Mouse (Mus musculus) midbrain, embryonic 12.5 days (tissue): ENCODE data around the gene Faim. TPM values are rescaled to one million over a fixed set of nuclear protein-coding genes. Genes with fewer than 3 reads are reported as not detected.

Source experiments
- ATAC-seq: fragments of 200-750 bp; cut with Nextera tagmentation; 2 replicates; pipeline ENCODE4 v1.8.0; 2017; ENCODE audit warnings: low read depth, moderate TSS enrichment, moderate library complexity; ENCODE audit not compliant: low FRiP score
- H3K27ac ChIP-seq: fragments of 300-500 bp; sonication (generic); replicated peaks from 2 replicates; pipeline ENCODE4 v1.5.1; 2016; ENCODE audit warnings: mild to moderate bottlenecking
- H3K27me3 ChIP-seq: fragments of 300-500 bp; sonication (generic); 2 replicates; pipeline ENCODE4 v1.6.1; 2016; ENCODE audit warnings: mild to moderate bottlenecking
- H3K36me3 ChIP-seq: fragments of 300-500 bp; sonication (generic); 2 replicates; pipeline ENCODE4 v1.6.1; 2016
- H3K4me1 ChIP-seq: fragments of 300-500 bp; sonication (generic); 2 replicates; pipeline ENCODE4 v1.6.1; 2016
- H3K4me2 ChIP-seq: fragments of 300-500 bp; sonication (generic); replicated peaks from 2 replicates; pipeline ENCODE4 v1.6.1; 2016; ENCODE audit warnings: mild to moderate bottlenecking, moderate library complexity
- H3K4me3 ChIP-seq: fragments of 300-500 bp; sonication (generic); 2 replicates; pipeline ENCODE4 v1.5.1; 2016; ENCODE audit warnings: mild to moderate bottlenecking
- H3K9ac ChIP-seq: fragments of 300-500 bp; sonication (generic); replicated peaks from 2 replicates; pipeline ENCODE4 v1.6.1; 2016; ENCODE audit warnings: mild to moderate bottlenecking, moderate library complexity
- H3K9me3 ChIP-seq: fragments of 300-500 bp; sonication (generic); 2 replicates; pipeline ENCODE4 v1.6.1; 2016; ENCODE audit warnings: mild to moderate bottlenecking
- WGBS: fragments of 180-500 bp; shearing (Covaris S2); methylation state at CpG from one replicate; pipeline ENCODE4 v1.1.7; 2016; 5-methylcytosine and 5-hydroxymethylcytosine counted together
- polyA plus RNA-seq: library from polyadenylated mRNA; unstranded; fragments of >200 nt; fragmentation: Nextera tagmentation; extraction: Ambion mirVana; gene quantifications from 2 replicates; pipeline ENCODE4 v1.2.1, GENCODE M21; 2016

The Faim gene
- polyA plus RNA-seq, 1 experiment from 2014 or later: 84.9 TPM

- Histone ChIP-seq H3K27ac (no peak overlapping the region), H3K4me1 (no peaks in the 10 kb centered on the region), H3K4me2 (no peak overlapping the region), H3K9ac (no peak overlapping the region), H3K36me3 (no peaks in the 10 kb centered on the region), H3K9me3 (no peaks in the 10 kb centered on the region), H3K27me3 (no peaks in the 10 kb centered on the region), H3K4me3 (no peak overlapping the region)
- WGBS: 28% methylated on average over 5 of the region's 5 CpGs
- no peak for ATAC-seq
These were observed 35.0 kb downstream of the Faim start for GRCm38 (mm10) chr9:99021166-99021565.

GRCm38 (mm10) chr9:99021751-99022150, 35.6 kb downstream of the Faim start:
- WGBS: 83% methylated on average over 4 of the region's 4 CpGs
- no peak overlapping the region for H3K4me3 ChIP-seq
- no peak for ATAC-seq
- H3K4me2 ChIP-seq: no peak overlapping the region
- H3K9ac ChIP-seq: no peak overlapping the region
- H3K4me1 ChIP-seq: no peaks in the 10 kb centered on the region
- H3K9me3 ChIP-seq: no peaks in the 10 kb centered on the region
- H3K36me3 ChIP-seq: no peaks in the 10 kb centered on the region
- H3K27ac ChIP-seq: no peak overlapping the region
- H3K27me3 ChIP-seq: no peaks in the 10 kb centered on the region

DNA sequence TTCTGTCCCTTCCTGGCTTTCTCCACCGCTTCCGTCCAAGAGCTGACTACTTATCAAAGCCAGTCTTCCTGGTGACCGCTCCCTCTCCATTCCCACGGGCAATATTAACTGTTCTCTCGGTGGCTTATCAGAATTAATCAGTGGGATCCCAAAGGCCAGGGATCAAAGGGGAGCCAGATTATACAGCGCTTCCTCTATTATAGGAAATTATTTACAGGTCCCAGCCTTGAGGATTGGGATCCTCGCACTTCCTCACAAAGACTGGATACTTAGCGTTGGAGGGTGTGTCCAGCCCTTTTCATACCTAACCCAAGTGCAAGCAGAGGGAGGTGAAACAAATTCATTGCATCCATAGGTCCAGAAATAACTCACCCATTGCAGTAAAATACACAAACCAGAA, 45.9 kb downstream of the Faim start:
- Histone ChIP-seq H3K9me3 (no peaks in the 10 kb centered on the region), H3K9ac (no peak overlapping the region), H3K4me3 (no peak overlapping the region), H3K4me1 (no peaks in the 10 kb centered on the region; the same call in 1 of the 2 replicates), H3K27ac (no peak overlapping the region), H3K4me2 (no peak overlapping the region), H3K36me3 (no peaks in the 10 kb centered on the region), H3K27me3 (no peaks in the 10 kb centered on the region)
- ATAC-seq: no peak
- 76% methylated on average over 8 of the region's 8 CpGs for WGBS

DNA sequence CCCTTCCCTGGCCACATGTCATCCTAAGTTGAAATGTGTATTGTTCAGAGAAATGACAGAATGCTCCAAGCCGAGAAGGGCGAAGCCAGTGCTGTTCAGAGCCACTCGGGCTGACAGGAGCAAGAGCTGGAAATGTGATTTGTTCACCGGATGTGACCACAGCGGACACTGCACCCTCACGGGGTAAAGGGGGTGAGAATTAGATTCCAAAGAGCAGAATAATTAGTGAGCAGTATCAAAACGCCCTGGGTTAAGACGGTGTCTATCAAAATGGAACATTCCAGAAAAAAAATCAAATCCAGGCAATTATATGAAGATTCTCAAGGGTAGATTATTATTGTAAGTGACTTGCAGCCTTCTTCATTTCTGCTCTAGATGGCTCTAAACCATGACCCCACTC, 47.9 kb downstream of the Faim start:
- ATAC-seq: no peak
- Histone ChIP-seq H3K9me3 (no peaks in the 10 kb centered on the region), H3K4me3 (no peak overlapping the region), H3K36me3 (peaks cover under 1% of the 10 kb centered on the region; the same call in 1 of the 2 replicates), H3K4me2 (no peak overlapping the region), H3K4me1 (no peaks in the 10 kb centered on the region; the same call in 1 of the 2 replicates), H3K27ac (no peak overlapping the region), H3K27me3 (no peaks in the 10 kb centered on the region), H3K9ac (no peak overlapping the region)
- WGBS: 86% methylated on average over 8 of the region's 8 CpGs

DNA sequence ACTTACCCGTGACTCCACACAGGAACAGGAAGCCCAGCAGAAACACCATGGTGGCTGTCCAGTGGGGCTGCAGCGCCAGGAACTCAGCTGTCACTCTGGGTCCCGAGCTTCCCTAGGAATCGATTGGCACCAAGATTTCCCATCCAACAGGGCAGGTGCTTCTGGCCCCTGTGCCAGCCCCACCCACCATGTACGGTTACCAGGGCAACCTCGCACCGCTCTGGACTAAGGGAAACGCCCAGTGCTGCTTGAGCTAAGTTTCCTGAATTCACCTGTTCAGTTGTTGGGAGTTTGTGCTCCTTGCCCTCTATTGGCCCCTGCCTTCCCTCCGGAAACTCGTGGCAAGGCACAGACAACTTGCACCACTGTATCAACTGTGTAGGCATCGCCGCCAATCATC, 49.4 kb downstream of the Faim start, which contains the start of gene Gm1123:
Gm1123 (minus strand) TSS at position 141 of the 400 bp plus-strand sequence.
- 85% methylated on average over 12 of the region's 12 CpGs for WGBS

GRCm38 (mm10) chr9:99041994-99042393, 55.8 kb downstream of the Faim start:
- no peaks in the 10 kb centered on the region for H3K27me3 ChIP-seq
- no peak overlapping the region for H3K9ac ChIP-seq
- peaks cover 18% of the 10 kb centered on the region for H3K36me3 ChIP-seq
- no peak overlapping the region for H3K4me3 ChIP-seq
- H3K4me2 ChIP-seq: no peak overlapping the region
- H3K27ac ChIP-seq: no peak overlapping the region
- no peaks in the 10 kb centered on the region; the same call in 1 of the 2 replicates for H3K4me1 ChIP-seq
- no peak for ATAC-seq
- WGBS: 77% methylated on average over 9 of the region's 9 CpGs
- H3K9me3 ChIP-seq: no peaks in the 10 kb centered on the region

More for the DNA sequence above, 49.4 kb downstream of the Faim start, which contains the start of gene Gm1123:
- Histone ChIP-seq H3K4me2 (no peak within 1 kb of the TSS), H3K4me1 (no peaks in the 10 kb centered on the region; the same call in 1 of the 2 replicates), H3K36me3 (peaks cover 8% of the 10 kb centered on the region), H3K27me3 (no peaks in the 10 kb centered on the region), H3K9me3 (no peaks in the 10 kb centered on the region), H3K4me3 (no peak within 1 kb of the TSS), H3K27ac (no peak within 1 kb of the TSS), H3K9ac (no peak within 1 kb of the TSS)
- no peak for ATAC-seq

DNA sequence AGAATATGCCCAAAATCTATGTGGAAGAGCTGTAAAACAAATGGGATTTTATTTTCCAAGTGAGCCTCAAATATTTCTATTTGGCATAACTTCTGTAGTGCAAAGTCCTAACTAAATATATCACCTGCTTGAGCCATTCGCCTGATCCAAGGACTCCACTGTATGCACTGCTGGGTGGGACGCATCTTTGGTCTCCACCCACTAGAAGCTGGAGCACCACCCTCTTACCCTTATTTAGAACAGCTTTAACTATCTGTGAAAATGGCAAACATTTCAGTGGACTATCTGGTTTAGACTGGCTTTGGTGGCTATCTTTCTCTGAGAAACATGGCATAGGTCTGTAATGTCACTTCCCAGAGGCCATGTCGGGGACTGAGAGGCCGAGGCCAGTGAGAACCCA, 56.5 kb downstream of the Faim start:
- Histone ChIP-seq H3K9ac (no peak overlapping the region), H3K4me3 (no peak overlapping the region), H3K27ac (no peak overlapping the region), H3K9me3 (no peaks in the 10 kb centered on the region), H3K4me1 (no peaks in the 10 kb centered on the region; the same call in 1 of the 2 replicates), H3K36me3 (peaks cover 20% of the 10 kb centered on the region), H3K27me3 (no peaks in the 10 kb centered on the region), H3K4me2 (no peak overlapping the region)
- no peak for ATAC-seq
- 91% methylated on average over 4 of the region's 4 CpGs for WGBS

DNA sequence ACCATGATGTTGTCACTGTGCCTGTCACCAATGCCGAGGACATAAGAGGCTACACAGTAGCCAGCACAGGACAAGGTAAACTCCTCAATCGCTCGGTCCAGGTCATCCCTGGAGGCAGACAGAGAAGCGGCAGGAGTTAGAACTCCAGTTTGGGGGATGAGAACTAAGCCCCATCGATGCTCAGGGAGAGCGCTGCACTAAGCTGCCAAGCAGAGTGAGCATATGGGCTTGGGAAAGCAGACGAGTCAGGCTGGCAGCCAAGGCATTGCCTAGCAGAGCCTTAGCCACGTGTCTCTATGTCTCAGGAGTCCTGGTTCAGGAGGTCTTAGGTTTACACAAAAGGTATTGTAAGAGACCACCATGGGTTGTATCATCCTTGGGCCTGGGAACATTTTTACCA, 58.6 kb downstream of the Faim start:
- Histone ChIP-seq H3K9ac (no peak overlapping the region), H3K36me3 (peaks cover 13% of the 10 kb centered on the region), H3K4me3 (no peak overlapping the region), H3K4me1 (no peaks in the 10 kb centered on the region; the same call in 1 of the 2 replicates), H3K4me2 (no peak overlapping the region), H3K27ac (no peak overlapping the region), H3K9me3 (no peaks in the 10 kb centered on the region), H3K27me3 (no peaks in the 10 kb centered on the region)
- WGBS: 87% methylated on average over 8 of the region's 8 CpGs
- ATAC-seq: no peak

DNA sequence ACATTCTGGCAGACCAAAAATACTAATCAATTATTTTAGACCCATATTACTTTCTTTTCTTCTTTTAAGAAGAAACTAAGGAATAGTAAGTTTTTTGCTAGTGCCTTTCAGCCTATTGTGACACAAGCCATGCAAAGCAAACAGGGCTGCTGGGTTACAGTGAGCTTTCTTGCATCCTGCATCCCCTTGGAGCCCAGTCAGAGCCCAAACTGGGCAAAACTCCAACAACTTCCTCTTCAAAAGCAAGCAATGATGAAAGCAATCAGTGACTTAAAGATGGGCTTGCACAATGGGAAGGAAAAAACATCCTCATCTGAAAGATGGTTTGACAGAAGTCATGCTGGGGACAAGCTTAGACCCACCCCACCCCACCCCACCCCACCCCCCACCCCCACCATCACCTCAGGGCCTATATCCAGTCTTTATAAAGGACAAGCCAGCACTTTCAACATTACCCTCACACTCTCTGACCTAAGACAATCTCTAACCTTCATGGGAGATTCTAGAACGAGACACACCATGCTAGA, 62.6 kb downstream of the Faim start:
- WGBS: 78% methylated on average over 1 of the region's 1 CpGs
- Histone ChIP-seq H3K9me3 (no peaks in the 10 kb centered on the region), H3K4me3 (no peak overlapping the region), H3K4me2 (no peak overlapping the region), H3K27me3 (no peaks in the 10 kb centered on the region), H3K36me3 (peaks cover 5% of the 10 kb centered on the region; the same call in 1 of the 2 replicates), H3K27ac (no peak overlapping the region), H3K4me1 (no peaks in the 10 kb centered on the region; the same call in 1 of the 2 replicates), H3K9ac (no peak overlapping the region)
- no peak for ATAC-seq

- no peaks in the 10 kb centered on the region; the same call in 1 of the 2 replicates for H3K4me1 ChIP-seq
- H3K27ac ChIP-seq: no peak overlapping the region
- WGBS: 79% methylated on average over 6 of the region's 6 CpGs
- ATAC-seq: no peak
- peaks cover 5% of the 10 kb centered on the region; the same call in 1 of the 2 replicates for H3K36me3 ChIP-seq
- no peak overlapping the region for H3K4me3 ChIP-seq
- H3K27me3 ChIP-seq: no peaks in the 10 kb centered on the region
- no peak overlapping the region for H3K4me2 ChIP-seq
- H3K9ac ChIP-seq: no peak overlapping the region
- H3K9me3 ChIP-seq: no peaks in the 10 kb centered on the region
These were observed 63.6 kb downstream of the Faim start for GRCm38 (mm10) chr9:99049760-99050159.

Other genes starting within 250 kb of the Faim start
- not detected in 2 replicates for gene Prr23a1, start 143.9 kb upstream of the Faim start, polyA plus RNA-seq
- gene Prr23a2, start 129.9 kb upstream of the Faim start, polyA plus RNA-seq: not detected in 2 replicates
- gene Prr23a3, start 121.6 kb upstream of the Faim start, polyA plus RNA-seq: not detected in 2 replicates
- gene 7420426K07Rik, start 83.3 kb upstream of the Faim start, polyA plus RNA-seq: not detected in 2 replicates
- gene Foxl2, start 31.1 kb upstream of the Faim start, polyA plus RNA-seq: 2.7 and 4.1 TPM in 2 replicates
- gene Gm1123, start 49.3 kb downstream of the Faim start, polyA plus RNA-seq: not detected in 2 replicates
- 2.4 and 2.8 TPM in 2 replicates for gene Pik3cb, start 154.2 kb downstream of the Faim start, polyA plus RNA-seq